Mouse (Mus musculus) Muller cell, postnatal 12 days (primary cell): Measurements from ENCODE around the gene Gsc.
A peak's percentile ranks its signal among the peaks of the same experiment; 100 is the strongest.
"Not testable (repeated sequence)": the region's sequence is repeated elsewhere in the genome, so short reads cannot be mapped to it uniquely, and the experiment has no call there.

ENCODE experiments used
- DNase-seq: peaks from one replicate; pipeline ENCODE4 v3.0.0-alpha.2; 2015; ENCODE audit errors: inconsistent ontology term

The Gsc gene

GRCm38 (mm10) chr12:104453002-104453401 is 20.1 kb downstream of the Gsc start:
- no peak for DNase-seq

GRCm38 (mm10) chr12:104450257-104450656 is 22.9 kb downstream of the Gsc start:
- DNase-seq: no peak

- no peak for DNase-seq
Observed at GRCm38 (mm10) chr12:104448099-104448498, 25.0 kb downstream of the Gsc start.

DNA sequence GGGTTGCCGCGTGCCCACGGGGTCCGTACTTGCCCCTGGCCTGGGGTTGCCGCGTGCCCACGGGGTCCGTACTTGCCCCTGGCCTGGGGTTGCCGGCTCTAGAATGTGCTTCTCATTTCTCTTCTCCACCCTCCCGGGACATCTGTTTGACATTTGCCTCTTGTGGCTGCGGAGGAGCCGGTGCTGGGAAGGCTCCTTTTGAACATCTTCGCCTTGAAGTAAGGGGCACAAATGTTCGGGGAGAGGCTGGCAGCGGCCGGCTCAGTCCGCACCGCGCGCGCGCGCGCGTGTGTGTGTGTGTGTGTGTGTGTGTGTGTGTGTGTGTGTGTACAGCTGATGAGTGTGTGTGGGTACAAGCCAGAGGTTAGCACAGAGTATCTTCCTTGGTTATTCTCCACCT is 26.1 kb downstream of the Gsc start:
- DNase-seq: not testable (repeated sequence)

- no peak for DNase-seq
Observed at GRCm38 (mm10) chr12:104443716-104444115, 29.4 kb downstream of the Gsc start.

DNA sequence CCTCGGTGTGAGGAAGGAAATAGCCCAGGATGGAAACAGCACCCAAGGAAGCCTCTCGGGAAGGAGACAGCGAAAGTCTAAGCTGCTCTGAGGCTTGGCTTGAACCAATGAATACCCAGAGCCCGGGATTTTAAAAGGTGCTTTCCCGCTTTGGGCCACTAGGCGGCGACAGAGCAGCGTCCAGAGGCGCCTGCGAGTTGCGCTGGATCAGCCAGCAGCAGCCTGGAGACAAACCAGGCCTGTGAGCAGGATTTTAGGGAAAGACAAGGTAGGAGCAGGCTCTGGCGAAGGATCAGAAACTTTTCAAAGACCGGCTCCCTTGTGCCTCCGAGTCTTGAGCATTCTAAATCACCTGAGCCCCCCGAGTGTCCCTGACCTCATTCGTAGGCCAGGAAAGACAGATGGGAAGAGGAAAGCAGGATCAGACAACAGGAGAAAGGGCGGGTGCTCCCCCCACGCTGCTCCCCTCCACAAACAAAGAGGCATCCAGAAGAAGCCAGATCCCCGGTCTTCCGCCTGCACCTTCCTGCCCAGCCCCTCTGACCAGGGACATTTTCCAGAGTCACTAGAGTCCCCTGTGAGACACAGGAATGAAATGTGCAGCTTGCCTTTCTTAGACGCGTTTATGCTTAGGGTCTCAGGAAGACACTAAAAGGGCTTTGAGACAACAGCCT is 32.9 kb downstream of the Gsc start:
- DNase-seq: peak; percentile 64

- peak; percentile 54 for DNase-seq
Observed at GRCm38 (mm10) chr12:104433951-104434735, 39.0 kb downstream of the Gsc start.

DNA sequence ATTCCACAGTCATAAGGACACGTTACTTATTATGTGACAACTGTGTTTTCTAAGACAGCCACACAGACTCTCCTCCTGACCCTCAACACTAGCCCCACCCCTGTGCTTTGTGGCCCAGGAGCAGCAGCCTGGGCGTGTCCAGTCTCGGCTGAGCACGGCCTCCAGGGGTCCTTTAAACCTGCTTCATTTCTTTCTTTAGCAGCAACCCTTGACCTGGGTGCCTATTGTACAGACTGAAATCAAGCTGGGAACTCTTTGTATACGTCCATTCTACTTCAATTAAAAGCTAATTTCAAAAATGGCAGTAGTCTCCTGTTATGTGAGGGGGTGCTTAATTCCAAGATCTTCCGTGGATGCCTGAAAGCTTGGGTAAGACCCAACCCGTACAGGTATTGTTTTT is 39.9 kb downstream of the Gsc start:
- DNase-seq: no peak

DNA sequence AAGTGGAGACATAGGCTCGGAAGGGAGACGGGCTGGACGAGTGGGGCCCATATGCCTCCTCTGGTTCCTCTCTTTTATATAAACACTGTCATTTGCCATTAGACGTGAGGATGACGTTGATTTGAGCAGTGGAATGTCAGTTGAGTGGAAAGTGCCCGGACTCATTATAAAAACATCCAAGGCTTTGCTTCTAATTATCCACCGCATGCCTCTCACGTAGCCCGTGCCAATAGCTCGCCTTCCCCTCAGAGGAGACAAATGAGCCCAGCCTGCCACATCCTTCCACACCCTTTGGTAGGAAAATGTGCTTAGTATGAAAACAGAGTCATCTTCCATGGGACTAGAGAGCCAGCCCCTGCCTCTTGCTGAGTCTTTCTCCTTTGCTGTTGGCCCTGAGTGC is 41.8 kb downstream of the Gsc start:
- peak; percentile 97 for DNase-seq

DNA sequence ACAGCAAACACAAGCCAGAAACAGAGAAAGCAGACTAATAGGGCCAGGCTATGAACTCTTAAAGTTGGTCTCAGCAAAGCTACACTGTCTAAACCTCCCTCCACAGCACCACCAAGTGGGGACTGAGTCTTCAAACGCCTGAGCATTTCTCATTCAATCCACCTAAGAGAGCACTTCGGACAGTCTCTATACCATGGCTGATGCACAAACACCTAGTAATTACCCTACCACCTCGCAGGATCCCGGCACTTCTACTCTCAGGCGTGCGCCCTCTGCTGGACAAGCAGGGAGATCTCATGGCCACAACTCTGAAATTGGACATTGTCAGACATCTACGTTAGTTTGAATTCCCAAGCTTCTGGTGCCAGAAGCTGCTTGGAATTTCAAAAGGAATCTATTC is 46.2 kb downstream of the Gsc start:
- DNase-seq: peak; percentile 48

DNA sequence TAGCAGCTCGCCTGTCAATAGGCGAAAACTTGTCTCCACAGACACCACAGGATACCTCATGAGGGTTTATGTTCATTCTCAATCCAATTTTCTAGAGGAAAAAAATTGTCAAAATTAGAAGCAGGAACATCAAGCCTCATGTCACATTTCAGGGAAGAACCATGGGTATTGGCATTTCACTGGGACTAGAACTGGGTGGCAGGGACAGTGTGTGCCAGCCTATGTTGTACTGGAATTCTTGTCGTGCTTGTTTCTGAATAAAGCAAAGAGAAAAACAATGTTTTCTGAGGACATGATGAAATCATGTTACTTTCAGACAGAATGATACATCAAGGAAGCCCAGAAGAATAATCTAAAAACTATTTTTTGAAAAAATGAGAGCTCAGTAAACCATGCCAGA is 47.5 kb downstream of the Gsc start:
- no peak for DNase-seq

DNA sequence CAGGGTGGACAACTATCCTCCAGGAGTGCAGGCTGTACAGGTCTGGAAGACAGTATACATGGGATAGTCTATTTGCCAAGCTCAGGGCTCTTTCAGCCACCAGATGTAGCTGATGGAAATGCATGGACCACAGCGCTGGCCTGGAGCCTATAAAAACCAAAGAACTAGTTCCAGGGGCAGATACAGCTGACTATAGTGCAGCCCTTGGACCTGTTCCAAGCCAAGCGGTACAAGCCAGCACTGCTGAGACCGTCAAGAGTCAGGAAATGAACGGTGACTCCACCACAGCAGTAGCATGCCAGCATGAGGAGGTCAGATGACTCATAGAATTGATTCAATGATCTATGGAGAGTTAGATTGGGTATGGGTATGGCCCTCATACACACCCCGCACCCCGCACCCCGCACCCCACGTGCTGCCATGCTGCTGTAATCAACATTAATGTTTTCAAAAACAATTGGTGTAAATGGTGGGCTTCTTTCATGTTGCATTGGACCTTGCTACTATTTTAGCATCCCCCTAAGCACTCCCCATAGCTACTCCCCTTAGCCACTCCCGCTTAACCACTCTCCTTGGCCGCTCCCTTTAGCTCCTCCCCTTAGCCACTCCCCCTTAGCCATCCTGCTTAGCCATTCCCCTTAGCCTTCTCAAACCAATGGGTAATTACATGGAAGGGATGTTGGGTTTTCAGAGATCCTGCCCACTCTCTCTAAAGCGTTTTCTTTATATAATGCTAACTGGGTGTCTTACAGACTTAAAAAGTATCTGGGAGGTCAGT is 50.3 kb downstream of the Gsc start:
- DNase-seq: peak; percentile 38
